Mouse (Mus musculus): ENCODE data around the gene Rab44. TPM values are rescaled to one million over a fixed set of nuclear protein-coding genes. Genes with fewer than 3 reads are reported as not detected.

Rab44 gene
- polyA plus RNA-seq, 1 experiment from 2014 or later = 0.04 TPM

DNA sequence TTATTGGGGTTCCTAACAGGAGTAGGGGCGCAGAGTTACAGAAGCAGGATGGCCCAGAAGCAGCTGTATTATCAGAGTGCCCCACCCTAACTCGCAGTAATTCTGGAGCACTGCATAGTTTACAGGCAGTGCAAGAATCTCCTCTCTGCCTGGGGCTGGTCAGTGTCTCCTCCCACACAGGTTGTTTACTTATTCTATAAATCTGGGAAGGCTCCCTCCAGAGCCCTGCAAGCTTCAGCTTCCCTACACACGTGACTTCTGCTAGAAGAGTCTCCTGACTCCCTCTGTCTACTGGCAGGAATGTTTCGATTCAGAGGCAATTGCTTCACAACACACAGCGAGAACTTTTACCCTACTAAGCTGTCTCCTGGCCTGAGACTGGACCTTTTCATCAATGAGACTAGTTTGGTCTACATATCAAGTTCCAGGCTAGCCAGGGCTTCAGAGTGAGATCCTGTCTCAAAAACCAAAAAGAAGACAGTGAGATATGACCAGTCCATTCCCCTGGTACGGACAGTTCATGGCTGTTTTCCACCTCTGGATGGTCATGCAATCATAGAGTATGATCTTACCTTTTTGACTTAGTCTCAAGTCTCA lies 9.7 kb downstream of the Rab44 start:
- ATAC-seq (peak; percentile 68), DNase-seq (ENCODE audit: low read depth, low spot score) (peak; percentile 71)
- ChIA-PET CTCF (interaction anchor here (1.3 kb wide), 1 partner anchor 31 kb away, joined by 5 read pairs; no protein-coding TSS in a partner anchor), POLR2A (interaction anchor here (1.0 kb wide), 1 partner anchor 83 kb away, joined by 3 read pairs; no protein-coding TSS in a partner anchor)
- TF ChIP-seq CTCF (IDR thresholded peaks at IDR 0.05) = no peak
- no peaks in the 10 kb centered on the region for H3K27me3 ChIP-seq
- in situ Hi-C loops (cut with MboI; ENCODE audit: low pct_unique_long_range_greater_than_20kb) = no loop called here

DNA sequence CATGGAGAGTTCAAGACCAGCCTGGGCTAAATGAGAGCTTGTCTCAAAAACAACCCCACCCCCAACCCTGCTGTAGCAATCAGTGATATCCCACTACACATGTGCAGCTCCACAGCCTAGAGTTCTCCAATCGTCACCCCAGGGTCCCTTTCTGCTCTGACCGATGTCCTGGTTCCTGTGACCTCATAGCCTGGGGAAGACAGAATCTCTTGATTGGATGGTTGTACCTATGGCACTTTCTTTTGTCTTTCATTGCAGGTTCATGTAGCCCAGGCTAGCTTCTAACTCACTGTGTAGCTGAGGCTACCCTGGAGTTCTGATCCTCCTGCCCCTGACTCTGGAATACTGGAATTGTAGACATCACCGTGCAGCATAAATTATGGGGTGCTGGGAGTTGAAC lies 12.6 kb downstream of the Rab44 start:
- ChIA-PET CTCF (interaction anchor here (1.2 kb wide), 1 partner anchor 31 kb away, joined by 4 read pairs; no protein-coding TSS in a partner anchor), POLR2A (no interaction called here)
- no peak for ATAC-seq
- in situ Hi-C loops (cut with MboI; ENCODE audit: low pct_unique_long_range_greater_than_20kb) = no loop called here
- no peak for TF ChIP-seq CTCF (IDR thresholded peaks at IDR 0.05)
- DNase-seq (ENCODE audit: low read depth, low spot score) = no peak
- H3K27me3 ChIP-seq = no peaks in the 10 kb centered on the region

DNA sequence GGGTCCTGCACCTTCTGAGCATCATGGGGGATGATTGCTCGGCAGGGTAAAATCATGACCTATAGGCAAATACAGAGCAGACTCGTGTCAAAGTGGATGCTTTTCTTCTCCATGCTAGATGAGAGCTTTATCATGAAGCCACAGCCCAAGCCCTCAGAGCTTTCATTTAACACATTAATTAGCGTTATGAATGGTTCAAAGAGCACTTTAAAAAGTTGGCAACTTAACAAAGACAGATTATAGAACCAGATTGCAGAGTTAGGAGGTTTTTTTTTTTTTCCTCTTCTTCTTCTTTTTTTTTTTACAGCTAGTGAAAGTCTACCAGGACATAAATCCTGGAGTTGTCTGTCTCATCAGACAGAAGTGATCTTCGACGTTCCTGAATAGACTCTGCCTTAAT lies 15.4 kb downstream of the Rab44 start:
- DNase-seq (ENCODE audit: low read depth, low spot score) = no peak
- POLR2A ChIA-PET = interaction anchor here (0.6 kb wide), 1 partner anchor 215 kb away, joined by 3 read pairs; no protein-coding TSS in a partner anchor
- ATAC-seq = no peak
- in situ Hi-C loops (cut with MboI; ENCODE audit: low pct_unique_long_range_greater_than_20kb) = no loop called here
- no peaks in the 10 kb centered on the region for H3K27me3 ChIP-seq
- CTCF ChIA-PET = no interaction called here
- TF ChIP-seq CTCF (IDR thresholded peaks at IDR 0.05) = no peak

GRCm38 (mm10) chr17:29135066-29135465 lies 21.1 kb downstream of the Rab44 start:
- no peak for TF ChIP-seq CTCF (IDR thresholded peaks at IDR 0.05)
- ATAC-seq (no peak), DNase-seq (ENCODE audit: low read depth, low spot score) (no peak)
- H3K27me3 ChIP-seq = no peaks in the 10 kb centered on the region
- CTCF ChIA-PET = no interaction called here
- POLR2A ChIA-PET = no interaction called here
- in situ Hi-C loops (cut with MboI; ENCODE audit: low pct_unique_long_range_greater_than_20kb) = no loop called here

DNA sequence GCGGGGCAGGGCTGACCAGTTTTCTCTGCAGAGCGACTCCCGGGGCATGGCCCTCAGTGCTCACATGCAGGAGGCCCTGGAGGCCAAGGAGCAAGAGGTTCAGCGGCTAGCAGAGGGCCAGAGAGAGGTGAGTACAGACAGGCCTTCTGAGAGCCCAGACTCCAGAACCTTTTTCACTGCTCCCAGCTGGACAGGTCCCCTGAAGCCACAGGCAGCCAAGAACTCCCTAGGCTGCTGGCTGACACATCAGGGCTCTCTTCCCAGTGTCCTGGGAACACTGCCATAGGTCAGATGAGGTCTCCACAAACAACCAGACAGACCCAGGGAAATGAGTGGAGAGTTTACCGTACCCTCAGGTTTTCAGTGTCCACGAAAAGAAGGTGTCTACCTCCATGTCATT lies 22.3 kb downstream of the Rab44 start:
- no peak for ATAC-seq
- in situ Hi-C loops (cut with MboI; ENCODE audit: low pct_unique_long_range_greater_than_20kb) = no loop called here
- no peak for TF ChIP-seq CTCF (IDR thresholded peaks at IDR 0.05)
- no peak for DNase-seq (ENCODE audit: low read depth, low spot score)
- ChIA-PET POLR2A (no interaction called here), CTCF (no interaction called here)
- no peaks in the 10 kb centered on the region for H3K27me3 ChIP-seq

DNA sequence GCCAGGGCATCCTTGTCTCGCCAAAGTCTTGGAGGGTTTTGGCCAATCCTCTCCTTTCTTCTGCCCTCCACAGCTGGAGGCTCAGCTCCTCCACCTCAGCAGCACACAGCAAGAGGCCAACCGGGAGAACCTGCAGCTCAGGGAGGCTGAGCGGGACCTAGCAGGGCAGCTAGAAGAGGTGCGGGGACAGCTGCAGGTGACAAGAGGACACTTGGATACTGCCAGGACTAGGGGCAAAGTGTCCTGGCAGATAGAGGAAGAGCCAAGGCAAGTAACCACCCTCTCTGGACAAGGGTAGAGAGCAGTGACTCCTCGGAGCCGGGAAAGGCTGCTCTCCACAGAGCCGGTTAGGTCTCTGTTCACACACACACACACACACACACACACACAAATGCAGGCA lies 24.0 kb downstream of the Rab44 start:
- ATAC-seq (no peak), DNase-seq (ENCODE audit: low read depth, low spot score) (no peak)
- TF ChIP-seq CTCF (IDR thresholded peaks at IDR 0.05) = no peak
- CTCF ChIA-PET = no interaction called here
- no peaks in the 10 kb centered on the region for H3K27me3 ChIP-seq
- POLR2A ChIA-PET = no interaction called here
- in situ Hi-C loops (cut with MboI; ENCODE audit: low pct_unique_long_range_greater_than_20kb) = no loop called here

- no peak for TF ChIP-seq CTCF (IDR thresholded peaks at IDR 0.05)
- no peak for DNase-seq (ENCODE audit: low read depth, low spot score)
- in situ Hi-C loops (cut with MboI; ENCODE audit: low pct_unique_long_range_greater_than_20kb) = no loop called here
- ChIA-PET POLR2A (no interaction called here), CTCF (no interaction called here)
- no peak for ATAC-seq
- H3K27me3 ChIP-seq = no peaks in the 10 kb centered on the region
Measured at GRCm38 (mm10) chr17:29141577-29141976, 27.6 kb downstream of the Rab44 start.

DNA sequence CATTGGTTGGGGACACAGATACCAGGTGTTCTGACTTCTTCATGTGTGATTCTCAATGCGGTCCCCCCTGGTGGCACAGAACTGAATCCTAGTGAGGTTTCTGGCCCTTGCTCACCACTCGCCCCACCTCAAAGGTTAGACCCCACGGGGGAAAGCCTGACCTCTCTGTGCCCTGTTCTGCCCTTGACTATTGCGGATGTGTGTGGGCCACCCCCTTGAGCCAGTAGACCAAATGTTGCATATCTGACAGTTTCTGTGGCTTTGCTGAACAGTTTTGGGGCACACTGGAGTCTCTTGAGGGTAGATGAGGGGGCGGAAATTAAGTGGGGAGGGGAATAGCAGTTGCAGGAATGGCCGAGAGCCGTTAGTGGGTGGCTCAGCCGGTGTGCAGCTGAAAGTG lies 29.3 kb downstream of the Rab44 start:
- ChIA-PET POLR2A (no interaction called here), CTCF (no interaction called here)
- DNase-seq (ENCODE audit: low read depth, low spot score) (no peak), ATAC-seq (no peak)
- no peaks in the 10 kb centered on the region for H3K27me3 ChIP-seq
- in situ Hi-C loops (cut with MboI; ENCODE audit: low pct_unique_long_range_greater_than_20kb) = no loop called here
- no peak for TF ChIP-seq CTCF (IDR thresholded peaks at IDR 0.05)

- no peak for ATAC-seq
- ChIA-PET CTCF (interaction anchor here (1.2 kb wide), 1 partner anchor 26 kb away, joined by 3 read pairs; no protein-coding TSS in a partner anchor), POLR2A (no interaction called here)
- H3K27me3 ChIP-seq = no peaks in the 10 kb centered on the region
- in situ Hi-C loops (cut with MboI; ENCODE audit: low pct_unique_long_range_greater_than_20kb) = no loop called here
- DNase-seq (ENCODE audit: low read depth, low spot score) = no peak
- no peak for TF ChIP-seq CTCF (IDR thresholded peaks at IDR 0.05)
Measured at GRCm38 (mm10) chr17:29145101-29145500, 31.2 kb downstream of the Rab44 start.

DNA sequence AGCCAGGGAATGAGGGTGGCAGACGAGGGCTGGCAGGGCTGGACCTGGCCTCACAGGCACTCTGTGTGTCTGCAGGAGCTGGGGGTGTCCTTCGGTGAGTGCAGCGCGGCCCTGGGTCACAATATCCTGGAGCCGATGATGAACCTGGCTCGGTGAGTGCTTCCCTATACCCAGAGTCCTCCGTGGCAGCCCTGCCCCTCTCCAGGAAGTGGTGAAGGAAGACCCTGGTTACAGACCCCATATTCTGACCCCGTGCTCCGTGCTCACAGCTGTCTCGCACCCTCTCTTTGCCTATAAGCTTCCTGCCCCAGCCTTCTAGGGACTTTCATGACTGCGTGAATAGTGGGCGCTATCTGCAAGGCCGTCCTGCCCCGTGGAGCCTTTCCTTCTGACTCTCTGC lies 33.3 kb downstream of the Rab44 start:
- CTCF ChIA-PET = interaction anchor here (1.1 kb wide), 1 partner anchor 9 kb away, joined by 3 read pairs; no protein-coding TSS in a partner anchor
- TF ChIP-seq CTCF (IDR thresholded peaks at IDR 0.05) = no peak
- in situ Hi-C loops (cut with MboI; ENCODE audit: low pct_unique_long_range_greater_than_20kb) = no loop called here
- POLR2A ChIA-PET = no interaction called here
- ATAC-seq (no peak), DNase-seq (ENCODE audit: low read depth, low spot score) (no peak)
- no peaks in the 10 kb centered on the region for H3K27me3 ChIP-seq

DNA sequence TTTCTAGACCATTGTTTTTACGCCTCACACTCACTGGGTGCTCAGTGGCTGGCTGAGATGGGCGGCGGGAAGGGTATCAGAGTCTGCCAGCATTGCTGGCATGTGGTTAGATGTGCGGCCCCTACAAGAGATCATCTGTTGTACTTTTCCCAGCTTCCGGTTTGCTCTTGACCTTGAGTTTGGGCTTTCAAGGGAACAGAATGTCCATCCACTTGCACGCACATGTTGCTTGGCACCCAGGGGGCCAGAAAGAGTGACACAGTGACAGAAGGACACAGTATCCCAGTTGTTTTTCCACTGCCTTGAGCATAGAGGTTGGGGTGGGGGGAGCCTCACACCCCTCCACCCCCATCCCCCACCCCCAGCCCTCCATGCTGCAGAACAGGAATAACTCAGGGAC lies 33.8 kb downstream of the Rab44 start:
- POLR2A ChIA-PET = no interaction called here
- no peaks in the 10 kb centered on the region for H3K27me3 ChIP-seq
- TF ChIP-seq CTCF (IDR thresholded peaks at IDR 0.05) = no peak
- CTCF ChIA-PET = no interaction called here
- in situ Hi-C loops (cut with MboI; ENCODE audit: low pct_unique_long_range_greater_than_20kb) = no loop called here
- ATAC-seq (no peak), DNase-seq (ENCODE audit: low read depth, low spot score) (no peak)

DNA sequence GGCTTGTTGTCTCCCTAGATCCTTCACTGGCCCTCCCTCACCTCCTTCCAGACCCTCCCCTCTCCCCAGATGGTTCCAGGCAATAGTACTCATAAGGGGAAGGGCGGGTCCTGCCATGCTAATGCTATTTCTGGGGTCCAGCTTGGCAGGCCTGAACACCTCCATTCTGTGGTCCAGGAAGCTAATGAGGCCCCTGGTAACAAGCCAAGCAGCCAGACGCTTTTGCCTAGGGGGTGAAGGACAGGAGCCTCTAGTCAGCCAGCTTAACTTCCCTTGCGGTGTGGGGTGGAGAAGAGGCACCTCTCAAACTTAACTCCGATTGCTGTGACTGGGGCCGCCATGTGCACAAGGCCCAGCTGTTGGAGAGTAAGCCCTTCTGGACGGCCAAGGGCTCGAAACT lies 35.8 kb downstream of the Rab44 start:
- CTCF ChIA-PET = no interaction called here
- no peaks in the 10 kb centered on the region for H3K27me3 ChIP-seq
- TF ChIP-seq CTCF (IDR thresholded peaks at IDR 0.05) = no peak
- POLR2A ChIA-PET = no interaction called here
- in situ Hi-C loops (cut with MboI; ENCODE audit: low pct_unique_long_range_greater_than_20kb) = no loop called here
- no peak for ATAC-seq
- no peak for DNase-seq (ENCODE audit: low read depth, low spot score)

Data from Patski (cell line).